Mouse (Mus musculus): Measurements from ENCODE around the gene Kntc1.

Gene Kntc1

DNA sequence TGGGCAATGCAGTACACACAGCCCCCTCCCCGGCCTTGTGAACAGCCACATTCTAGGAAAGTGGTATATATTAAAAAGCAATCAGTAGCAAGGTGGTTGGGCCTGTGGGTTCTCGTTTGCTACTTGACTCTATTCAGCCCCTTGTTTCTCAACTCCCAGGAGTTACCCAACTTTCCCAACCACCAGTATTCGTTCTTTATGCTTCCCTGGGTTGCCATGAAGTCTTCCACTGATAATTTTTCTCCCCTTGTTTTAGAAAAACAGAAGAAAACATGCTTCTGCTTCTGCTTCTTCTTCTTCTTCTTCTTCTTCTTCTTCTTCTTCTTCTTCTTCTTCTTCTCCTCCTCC lies 93.4 kb downstream of the Kntc1 start:
- TF ChIP-seq GATA4 (IDR thresholded peaks at IDR 0.05; ENCODE audit: insufficient replicate concordance, low read length) = no peak

- no peak for TF ChIP-seq GATA4 (IDR thresholded peaks at IDR 0.05; ENCODE audit: insufficient replicate concordance, low read length)
Measured at GRCm38 (mm10) chr5:123843816-123844215, 94.3 kb downstream of the Kntc1 start.

DNA sequence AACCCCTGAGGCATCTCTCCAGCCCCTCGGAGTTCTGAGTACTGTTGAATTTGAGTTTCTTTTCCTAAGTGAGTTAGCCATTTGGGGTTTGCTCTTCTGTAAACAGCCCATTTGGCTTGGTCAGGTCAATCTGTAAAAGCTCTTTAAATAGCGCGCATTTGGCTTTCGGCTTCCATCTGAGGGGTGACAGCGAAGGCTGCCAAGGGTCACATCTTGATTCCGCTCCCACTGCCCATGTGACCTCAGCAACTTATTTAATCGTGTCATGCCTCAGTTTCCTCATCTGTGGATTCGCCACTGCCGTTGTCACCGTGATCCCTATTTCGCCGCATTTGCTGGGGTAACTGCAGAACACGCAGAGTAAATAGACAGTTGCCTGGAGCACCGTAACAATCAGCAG lies 94.8 kb downstream of the Kntc1 start:
- TF ChIP-seq GATA4 (IDR thresholded peaks at IDR 0.05; ENCODE audit: insufficient replicate concordance, low read length) = no peak

- no peak for TF ChIP-seq GATA4 (IDR thresholded peaks at IDR 0.05; ENCODE audit: insufficient replicate concordance, low read length)
Measured at GRCm38 (mm10) chr5:123851398-123851797, 101.9 kb downstream of the Kntc1 start.

DNA sequence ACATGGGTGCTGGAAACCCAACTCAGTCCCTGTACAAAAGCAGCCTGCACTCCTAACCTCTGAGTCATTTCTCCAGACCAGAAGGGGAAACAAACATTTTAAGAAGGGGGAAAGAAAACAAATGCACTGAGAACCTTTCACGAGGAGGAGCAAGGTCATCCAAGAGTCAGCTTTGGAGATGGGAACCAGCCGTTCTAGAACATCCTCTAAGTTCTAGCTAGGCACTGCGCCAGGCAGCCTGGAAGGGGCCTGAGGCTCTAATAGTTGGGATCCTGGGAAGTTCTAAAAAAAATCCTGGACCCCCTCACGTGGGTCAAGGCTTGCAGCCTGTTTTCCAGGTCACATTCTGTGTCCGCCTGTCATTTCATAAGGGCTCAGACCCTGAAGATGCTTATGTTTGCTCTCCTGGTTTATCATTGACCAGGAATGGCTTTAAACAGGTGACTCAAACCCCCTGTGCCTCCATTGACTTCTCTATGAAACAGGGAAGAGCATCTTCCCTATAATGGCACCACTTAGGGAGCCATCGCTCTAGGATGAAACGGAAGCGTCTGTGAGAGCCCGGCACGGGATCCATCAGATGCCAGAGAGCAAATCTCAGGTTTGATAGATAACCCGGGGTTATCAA lies 104.5 kb downstream of the Kntc1 start:
- no peak for TF ChIP-seq GATA4 (IDR thresholded peaks at IDR 0.05; ENCODE audit: insufficient replicate concordance, low read length)

DNA sequence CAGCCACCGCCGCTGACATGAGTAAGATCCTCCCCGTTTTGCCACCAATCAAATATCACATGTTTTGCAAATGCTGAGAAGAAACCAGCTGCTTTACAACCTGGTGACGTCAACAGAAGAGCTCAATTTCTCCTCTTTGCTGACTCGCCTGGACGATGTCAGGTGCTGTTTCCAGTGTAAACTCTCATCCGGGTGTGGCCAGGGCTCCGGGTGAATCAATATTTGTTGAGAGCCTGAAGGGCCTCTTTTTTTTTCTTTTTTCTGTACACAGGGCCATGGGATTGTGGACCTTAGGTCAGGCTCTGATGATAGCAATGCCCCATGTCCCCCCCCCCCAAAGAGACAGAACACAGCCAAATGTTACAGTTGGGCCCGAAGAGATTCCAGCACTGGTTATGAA lies 105.0 kb downstream of the Kntc1 start:
- TF ChIP-seq GATA4 (IDR thresholded peaks at IDR 0.05; ENCODE audit: insufficient replicate concordance, low read length) = peak; percentile 31; the same call in 1 of the 2 replicates

DNA sequence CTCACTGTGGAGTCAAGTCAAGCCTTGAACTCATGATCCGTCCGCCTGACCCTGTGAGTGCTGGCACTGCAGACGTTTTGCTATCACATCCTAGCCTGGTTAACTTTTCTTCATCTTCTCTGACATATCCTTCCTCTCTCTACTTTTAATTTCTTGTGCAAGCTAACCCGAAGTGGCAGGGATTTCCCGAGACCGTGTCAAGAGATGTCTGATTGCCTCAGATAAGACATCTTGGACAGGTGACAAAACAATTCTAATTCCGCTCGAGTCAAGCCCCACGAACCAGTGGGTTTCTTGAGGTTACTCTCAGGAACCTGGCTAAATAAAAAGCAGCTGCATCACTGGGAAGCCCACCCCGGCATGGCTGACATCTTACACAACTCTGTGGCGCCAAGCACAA lies 109.3 kb downstream of the Kntc1 start:
- TF ChIP-seq GATA4 (IDR thresholded peaks at IDR 0.05; ENCODE audit: insufficient replicate concordance, low read length) = no peak

GRCm38 (mm10) chr5:123862374-123863350 lies 113.1 kb downstream of the Kntc1 start:
- no peak for TF ChIP-seq GATA4 (IDR thresholded peaks at IDR 0.05; ENCODE audit: insufficient replicate concordance, low read length)

DNA sequence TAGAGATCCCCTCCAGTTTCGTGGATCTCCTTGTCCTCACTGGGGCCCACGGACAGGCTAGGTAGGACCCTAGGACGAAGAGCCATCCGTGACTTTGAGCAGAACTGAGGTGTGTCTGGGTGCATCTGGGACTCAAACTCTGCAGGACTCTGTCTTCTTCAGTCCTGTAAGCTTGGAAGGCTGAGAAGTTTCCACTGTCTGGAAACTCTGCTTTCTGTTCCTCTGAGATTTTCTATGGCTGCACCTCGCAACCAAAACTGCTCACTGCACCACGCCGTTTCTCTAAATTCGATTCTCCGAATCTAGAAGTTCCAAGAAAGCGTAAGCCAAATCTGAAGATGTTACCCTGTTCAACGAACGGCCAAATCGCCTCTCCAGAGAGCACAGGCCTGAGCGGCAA lies 114.4 kb downstream of the Kntc1 start:
- no peak for TF ChIP-seq GATA4 (IDR thresholded peaks at IDR 0.05; ENCODE audit: insufficient replicate concordance, low read length)

- TF ChIP-seq GATA4 (IDR thresholded peaks at IDR 0.05; ENCODE audit: insufficient replicate concordance, low read length) = no peak
Measured at GRCm38 (mm10) chr5:123865365-123865764, 115.8 kb downstream of the Kntc1 start, which contains the start of gene Hcar2. Gene Hcar2, minus strand, starts transcription at chr5:123865499.

DNA sequence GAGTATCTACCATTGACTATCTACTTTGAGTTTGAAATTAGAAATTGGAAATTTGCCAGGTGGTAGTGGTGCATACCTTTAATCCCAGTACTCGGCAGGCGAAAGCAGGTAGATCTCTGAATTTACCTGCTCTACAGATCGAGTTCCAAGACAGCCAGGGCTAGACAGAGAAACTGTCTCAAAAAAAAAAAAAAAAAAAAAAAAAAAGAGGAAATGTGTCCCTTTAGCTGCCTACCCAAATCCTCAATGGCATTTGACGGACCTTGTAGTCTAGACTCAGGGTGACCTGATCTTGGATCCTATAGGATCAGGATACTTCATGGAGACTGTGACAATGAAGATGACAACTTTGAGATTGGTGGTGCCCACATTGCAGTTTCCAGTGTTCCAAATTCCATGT lies 116.9 kb downstream of the Kntc1 start:
- TF ChIP-seq GATA4 (IDR thresholded peaks at IDR 0.05; ENCODE audit: insufficient replicate concordance, low read length) = no peak

DNA sequence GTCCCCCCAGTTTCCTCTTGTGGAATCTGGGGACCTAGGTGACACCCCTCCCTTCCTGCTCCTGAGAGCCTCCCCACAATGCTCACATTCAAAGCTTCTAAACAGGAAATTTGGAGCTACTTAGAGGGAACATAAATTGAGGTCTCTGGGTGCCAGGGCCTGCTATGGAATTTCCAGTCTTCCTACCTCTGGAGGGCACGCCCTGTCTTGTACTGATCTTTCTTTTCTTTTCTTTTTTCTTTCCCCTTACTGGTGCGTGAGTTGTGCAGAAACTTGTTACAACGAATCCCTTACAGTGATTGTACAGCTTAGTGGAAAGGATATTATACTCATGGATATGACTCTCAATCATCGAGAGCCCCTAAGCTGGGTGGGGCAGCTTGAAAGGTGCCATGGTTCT lies 120.1 kb downstream of the Kntc1 start:
- no peak for TF ChIP-seq GATA4 (IDR thresholded peaks at IDR 0.05; ENCODE audit: insufficient replicate concordance, low read length)

All from liver, adult (tissue).